ENCODE assay signal across 16 mouse cellular contexts in genomic region chr15:99792221-99792815, GRCm38 (mm10).
"Had no signal": no experiment of that assay in that cellular context is flagged by ENCODE, and none has a peak within 500 bp of the region (broad histone marks: within the 10 kb centered on the region; RNA-seq: fewer than 3 reads in every experiment).

No protein-coding gene starts in this region.

- H3K4me3 ChIP-seq: limb, embryonic 10.5 days; limb, embryonic 13.5 days; midbrain, embryonic 12.5 days; midbrain, embryonic 15.5 days; neural tube, embryonic 13.5 days had no signal

- DNase-seq: kidney, adult 11 months; liver; liver, postnatal 0 days; lung, embryonic 14.5 days; retina, postnatal 1 day; thymus, adult 2 months; thymus, postnatal 14 days; thymus, postnatal 4 days had no signal

- H3K36me3 ChIP-seq: midbrain, embryonic 12.5 days; midbrain, embryonic 15.5 days had no signal

- H3K27ac ChIP-seq: kidney, postnatal 0 days; limb, embryonic 10.5 days; limb, embryonic 13.5 days; liver, embryonic 14.5 days; macrophage; midbrain, embryonic 12.5 days; midbrain, embryonic 15.5 days; neural tube, embryonic 13.5 days had no signal

- H3K27me3 ChIP-seq: limb, embryonic 13.5 days; midbrain, embryonic 12.5 days; midbrain, embryonic 15.5 days; neural tube, embryonic 13.5 days had no signal
